Mouse (Mus musculus): ENCODE data around the gene Apopt1. TPM values are rescaled to one million over a fixed set of nuclear protein-coding genes. Genes with fewer than 3 reads are reported as not detected.

Apopt1 gene
- 47.1 and 50.8 TPM in 2 replicates for polyA plus RNA-seq (2014; fragmentation: Nextera tagmentation; extraction: Ambion mirVana)

DNA sequence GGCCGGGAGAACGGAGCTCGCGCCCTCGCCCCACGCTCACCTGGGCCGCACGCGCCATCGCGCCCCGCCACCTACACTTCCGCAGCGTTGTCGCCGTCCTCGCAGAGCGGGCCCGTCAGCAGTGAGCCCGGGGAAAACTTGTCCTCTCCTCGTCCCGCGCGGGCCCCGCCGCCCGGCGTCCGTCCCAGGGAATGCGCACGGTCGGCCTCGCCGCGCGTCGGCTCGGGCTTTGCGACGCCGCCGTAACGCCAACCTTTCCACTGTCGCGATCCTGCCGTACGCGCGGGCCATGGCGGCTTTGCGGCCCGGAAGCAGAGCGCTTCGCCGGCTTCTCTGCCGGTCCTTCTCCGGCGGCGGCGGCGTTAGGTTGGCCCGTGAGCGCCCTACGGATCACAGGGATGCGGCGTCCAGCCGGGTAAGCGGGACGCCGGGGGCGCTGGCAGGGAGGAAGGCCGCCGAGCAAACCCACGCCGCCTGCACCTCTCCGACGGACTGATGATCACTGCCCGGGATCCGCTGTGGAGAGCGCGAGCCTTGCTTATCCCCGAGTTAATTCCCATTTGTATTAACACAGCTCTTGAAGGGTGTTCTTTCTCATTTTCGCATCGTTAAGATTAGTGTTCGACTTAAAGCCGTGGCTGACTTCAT lies at the start of gene Apopt1, which contains the start of gene Bag5:
TSS of gene Apopt1 (plus strand) at position 258 of the 648 bp plus-strand sequence.
TSS of gene Bag5 (minus strand) at position 254 of the 648 bp plus-strand sequence.
- Histone ChIP-seq H3K36me3 (ENCODE audit: control insufficient read depth, insufficient read depth, low read length) (peaks cover 33% of the 10 kb centered on the region), H3K27ac (ENCODE audit: low read depth, low read length) (peak within 1 kb of the TSS; percentile 85), H3K9ac (ENCODE audit: low read length) (peak within 1 kb of the TSS; percentile 91), H3K4me3 (ENCODE audit: low read depth, low read length) (peak within 1 kb of the TSS; percentile 97), H3K27me3 (replicated peaks; ENCODE audit: control insufficient read depth, insufficient read depth, low read length) (no peaks in the 10 kb centered on the region), H3K9me3 (replicated peaks; ENCODE audit: control insufficient read depth, low read length) (no peaks in the 10 kb centered on the region), H3K4me2 (ENCODE audit: low read length) (peak within 1 kb of the TSS; percentile 87), H3K4me1 (ENCODE audit: control insufficient read depth, insufficient read depth, low read length) (peaks cover 12% of the 10 kb centered on the region)
- under 1% methylated on average over 85 of the region's 86 CpGs for WGBS
- DNase-seq (ENCODE audit: low spot score) (peak; percentile 96), ATAC-seq (peak; percentile 97)

DNA sequence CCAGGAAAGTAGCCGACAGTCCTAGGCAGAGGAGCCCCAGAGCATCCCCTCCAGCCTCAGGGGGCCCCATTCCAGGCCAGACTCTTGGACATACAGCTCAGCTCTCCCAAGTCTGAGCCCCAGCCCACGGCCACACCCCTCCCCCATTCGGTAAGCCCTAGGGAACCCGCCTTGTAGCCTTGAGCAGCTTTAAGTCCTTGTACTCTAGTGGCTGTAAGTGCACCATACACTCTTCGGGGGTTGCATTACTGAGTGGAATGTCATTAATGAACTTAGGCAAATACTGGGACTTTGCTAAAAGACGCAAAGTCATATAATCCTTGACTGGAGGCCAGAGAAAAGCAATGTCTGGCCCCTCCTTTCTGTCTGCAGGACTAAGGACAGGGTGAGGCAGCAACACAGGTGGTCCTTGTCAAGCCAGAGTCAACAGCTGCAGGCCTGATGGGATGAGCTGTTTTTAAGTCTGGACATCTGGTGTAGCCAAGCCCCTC lies 48.9 kb upstream of the Apopt1 start:
- H3K36me3 ChIP-seq (ENCODE audit: control insufficient read depth, insufficient read depth, low read length) = peaks cover 34% of the 10 kb centered on the region

DNA sequence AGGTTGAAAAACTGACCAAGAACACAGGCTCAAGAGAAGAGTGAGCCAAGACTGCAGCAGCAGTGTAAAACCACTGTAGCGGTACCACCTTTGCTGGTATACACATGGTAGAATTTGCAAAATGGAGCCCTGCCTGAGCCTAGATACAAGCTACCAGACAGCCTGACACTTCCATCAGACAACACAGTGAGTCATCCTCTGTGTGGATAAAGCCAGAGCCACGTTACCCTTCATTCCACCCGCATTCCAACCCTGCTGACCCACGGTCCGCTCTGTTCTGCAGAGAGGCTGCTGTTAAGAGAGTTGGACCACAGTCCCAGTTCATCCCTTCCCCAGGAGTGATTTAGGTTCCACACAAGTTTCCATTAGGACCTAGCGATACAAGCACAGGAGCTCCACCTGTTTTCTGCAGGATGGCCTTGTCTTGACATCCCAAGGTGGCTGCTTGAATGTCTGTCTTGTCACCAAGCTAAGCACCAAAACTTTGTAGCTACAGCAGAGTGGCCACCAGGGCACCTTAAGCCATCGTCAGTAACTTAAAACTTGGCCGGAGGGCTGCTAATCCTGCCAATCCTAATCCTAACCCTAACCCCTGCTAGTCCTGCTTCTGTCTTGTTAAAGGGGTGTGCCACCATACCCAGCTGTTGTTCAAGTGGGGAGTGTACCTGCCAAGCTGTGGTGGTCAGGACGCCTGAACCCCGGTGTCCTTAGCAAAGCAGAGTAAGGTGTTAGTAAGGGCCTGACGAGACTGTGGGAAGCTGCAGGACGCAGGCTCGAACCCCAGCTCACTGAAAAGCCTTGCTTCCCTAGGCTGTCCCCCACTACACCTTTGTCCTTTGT lies 47.8 kb upstream of the Apopt1 start:
- Histone ChIP-seq H3K4me1 (ENCODE audit: control insufficient read depth, insufficient read depth, low read length) (peaks cover 15% of the 10 kb centered on the region), H3K4me2 (ENCODE audit: low read length) (no peak overlapping the region), H3K4me3 (ENCODE audit: low read depth, low read length) (no peak overlapping the region), H3K36me3 (ENCODE audit: control insufficient read depth, insufficient read depth, low read length) (peaks cover 35% of the 10 kb centered on the region), H3K27ac (ENCODE audit: low read depth, low read length) (no peak overlapping the region), H3K27me3 (replicated peaks; ENCODE audit: control insufficient read depth, insufficient read depth, low read length) (no peaks in the 10 kb centered on the region), H3K9ac (ENCODE audit: low read length) (no peak overlapping the region), H3K9me3 (replicated peaks; ENCODE audit: control insufficient read depth, low read length) (no peaks in the 10 kb centered on the region)
- 85% methylated on average over 13 of the region's 13 CpGs for WGBS
- DNase-seq (ENCODE audit: low spot score) (no peak), ATAC-seq (no peak)

More for the DNA sequence above, 48.9 kb upstream of the Apopt1 start:
- Histone ChIP-seq H3K4me2 (ENCODE audit: low read length) (no peak overlapping the region), H3K9me3 (replicated peaks; ENCODE audit: control insufficient read depth, low read length) (no peaks in the 10 kb centered on the region), H3K4me3 (ENCODE audit: low read depth, low read length) (no peak overlapping the region), H3K4me1 (ENCODE audit: control insufficient read depth, insufficient read depth, low read length) (peaks cover 8% of the 10 kb centered on the region), H3K27me3 (replicated peaks; ENCODE audit: control insufficient read depth, insufficient read depth, low read length) (no peaks in the 10 kb centered on the region), H3K9ac (ENCODE audit: low read length) (no peak overlapping the region), H3K27ac (ENCODE audit: low read depth, low read length) (no peak overlapping the region)
- ATAC-seq (no peak), DNase-seq (ENCODE audit: low spot score) (no peak)
- WGBS = 54% methylated on average over 6 of the region's 6 CpGs

DNA sequence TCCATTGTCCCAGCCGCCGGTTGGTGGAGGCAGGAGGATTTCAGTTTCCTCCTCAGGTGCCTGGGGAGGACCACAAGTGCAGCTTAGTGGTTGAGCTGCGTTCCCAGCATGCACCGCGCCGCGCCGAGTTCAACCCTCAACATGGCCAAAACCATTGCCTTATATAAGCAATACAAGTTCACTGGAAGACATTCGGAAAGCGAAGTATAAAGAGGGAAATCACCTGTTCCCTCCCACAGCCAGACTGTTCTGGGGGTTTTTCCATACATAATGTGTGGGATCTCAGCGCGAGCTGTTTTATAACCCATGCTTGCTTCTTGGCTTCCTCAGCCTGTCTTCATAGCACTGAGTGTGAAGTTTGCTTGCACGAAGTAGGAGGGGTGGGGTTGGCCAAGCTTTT lies 46.7 kb upstream of the Apopt1 start:
- Histone ChIP-seq H3K4me1 (ENCODE audit: control insufficient read depth, insufficient read depth, low read length) (peaks cover 19% of the 10 kb centered on the region), H3K9me3 (replicated peaks; ENCODE audit: control insufficient read depth, low read length) (no peaks in the 10 kb centered on the region), H3K9ac (ENCODE audit: low read length) (no peak overlapping the region), H3K27me3 (replicated peaks; ENCODE audit: control insufficient read depth, insufficient read depth, low read length) (no peaks in the 10 kb centered on the region), H3K4me2 (ENCODE audit: low read length) (no peak overlapping the region), H3K4me3 (ENCODE audit: low read depth, low read length) (no peak overlapping the region), H3K27ac (ENCODE audit: low read depth, low read length) (no peak overlapping the region), H3K36me3 (ENCODE audit: control insufficient read depth, insufficient read depth, low read length) (peaks cover 39% of the 10 kb centered on the region)
- WGBS = 83% methylated on average over 13 of the region's 13 CpGs
- no peak for DNase-seq (ENCODE audit: low spot score)
- no peak for ATAC-seq

DNA sequence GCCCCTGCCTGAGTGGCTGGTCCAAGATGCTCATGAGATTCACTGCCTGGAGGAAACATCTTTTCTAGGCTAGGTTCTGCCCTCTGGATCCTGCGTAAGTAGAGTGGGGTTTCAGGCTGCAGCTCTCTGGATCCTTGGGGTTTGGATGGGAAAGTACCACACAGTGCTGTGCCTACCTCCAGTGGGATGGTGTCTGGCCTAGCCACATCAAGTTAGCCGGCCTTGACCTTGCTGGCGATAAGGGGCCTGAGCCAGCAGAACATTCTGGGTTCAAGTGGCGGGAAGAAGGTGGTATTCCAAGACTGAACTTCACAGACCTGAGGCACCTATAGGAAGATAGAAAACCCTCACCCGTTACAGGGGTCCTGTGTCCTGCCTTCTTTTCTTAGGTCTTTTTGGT lies 45.6 kb upstream of the Apopt1 start:
- WGBS = 89% methylated on average over 5 of the region's 5 CpGs
- H3K27me3 ChIP-seq (replicated peaks; ENCODE audit: control insufficient read depth, insufficient read depth, low read length) = no peaks in the 10 kb centered on the region
- no peak overlapping the region for H3K9ac ChIP-seq (ENCODE audit: low read length)
- H3K4me1 ChIP-seq (ENCODE audit: control insufficient read depth, insufficient read depth, low read length) = peaks cover 19% of the 10 kb centered on the region
- ATAC-seq (no peak), DNase-seq (ENCODE audit: low spot score) (no peak)
- no peak overlapping the region for H3K27ac ChIP-seq (ENCODE audit: low read depth, low read length)
- no peak overlapping the region for H3K4me3 ChIP-seq (ENCODE audit: low read depth, low read length)
- H3K36me3 ChIP-seq (ENCODE audit: control insufficient read depth, insufficient read depth, low read length) = peaks cover 39% of the 10 kb centered on the region
- H3K4me2 ChIP-seq (ENCODE audit: low read length) = no peak overlapping the region
- no peaks in the 10 kb centered on the region for H3K9me3 ChIP-seq (replicated peaks; ENCODE audit: control insufficient read depth, low read length)

DNA sequence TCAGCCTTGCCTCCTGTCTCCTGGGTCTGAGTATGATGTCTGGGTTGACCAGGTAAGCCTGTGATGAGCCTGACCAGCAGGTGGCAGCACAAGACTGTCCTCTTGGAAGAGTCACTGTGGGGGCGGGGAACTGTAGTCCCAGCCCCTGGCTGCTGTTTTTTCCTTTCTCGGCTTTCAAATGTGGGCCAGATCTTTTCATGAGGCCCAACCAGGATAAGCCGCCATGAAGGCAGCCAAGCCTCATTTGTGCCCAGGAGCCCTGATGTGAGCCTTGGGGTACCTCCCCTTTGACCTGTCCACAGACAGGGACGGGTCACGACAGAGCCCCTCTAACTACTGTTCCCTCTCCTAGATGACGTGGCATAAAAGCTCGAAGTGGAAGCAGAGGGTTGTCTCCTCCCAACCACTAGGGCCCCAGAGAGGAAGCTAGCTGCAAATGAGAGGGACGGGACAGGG lies 44.6 kb upstream of the Apopt1 start:
- Histone ChIP-seq H3K9me3 (replicated peaks; ENCODE audit: control insufficient read depth, low read length) (no peaks in the 10 kb centered on the region), H3K27ac (ENCODE audit: low read depth, low read length) (peak overlapping the region; percentile 78), H3K9ac (ENCODE audit: low read length) (peak overlapping the region; percentile 95), H3K4me3 (ENCODE audit: low read depth, low read length) (peak overlapping the region; percentile 93), H3K27me3 (replicated peaks; ENCODE audit: control insufficient read depth, insufficient read depth, low read length) (no peaks in the 10 kb centered on the region), H3K4me1 (ENCODE audit: control insufficient read depth, insufficient read depth, low read length) (peaks cover 26% of the 10 kb centered on the region), H3K36me3 (ENCODE audit: control insufficient read depth, insufficient read depth, low read length) (peaks cover 39% of the 10 kb centered on the region), H3K4me2 (ENCODE audit: low read length) (peak overlapping the region; percentile 95)
- DNase-seq (ENCODE audit: low spot score) = peak; percentile 97
- ATAC-seq = peak; percentile 52
- 2% methylated on average over 8 of the region's 8 CpGs for WGBS

DNA sequence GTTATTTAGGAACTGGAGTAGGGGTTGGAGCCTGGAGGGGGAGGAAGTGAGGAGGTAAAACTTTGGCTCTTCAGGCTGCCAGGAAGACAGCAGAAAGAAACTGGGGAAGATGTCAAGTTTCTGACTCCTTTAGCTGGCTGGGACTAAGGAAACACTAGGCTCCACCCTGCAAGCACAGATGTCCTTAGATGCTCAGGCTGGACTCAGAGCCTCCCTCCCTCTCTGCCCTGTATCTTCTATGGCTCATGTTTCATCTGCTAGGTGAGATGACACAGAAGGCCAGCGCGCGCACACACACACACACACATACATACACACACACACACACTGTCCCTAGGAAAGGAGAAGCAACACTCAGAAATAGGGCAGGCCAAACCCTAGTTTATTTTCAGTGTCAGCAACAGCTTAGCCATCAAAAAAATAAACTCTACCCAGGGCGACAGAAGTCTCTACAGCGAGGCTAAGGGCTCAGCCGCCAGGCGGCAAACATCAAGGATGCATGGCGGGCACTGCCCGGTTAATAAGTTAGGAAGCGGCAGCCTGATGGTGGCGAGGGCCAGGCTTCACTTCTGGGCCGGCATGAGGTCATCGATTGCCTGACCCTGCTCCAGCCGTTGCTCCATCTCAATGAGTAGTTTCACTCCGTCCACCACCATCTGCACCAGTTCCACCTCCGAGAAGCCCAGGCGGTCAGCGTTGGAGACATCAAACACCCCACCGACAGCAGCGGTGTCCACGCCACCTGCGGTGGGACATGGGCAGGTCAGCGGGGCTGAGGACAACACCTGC lies 43.9 kb upstream of the Apopt1 start:
- peak overlapping the region; percentile 78 for H3K27ac ChIP-seq (ENCODE audit: low read depth, low read length)
- H3K36me3 ChIP-seq (ENCODE audit: control insufficient read depth, insufficient read depth, low read length) = peaks cover 39% of the 10 kb centered on the region
- H3K27me3 ChIP-seq (replicated peaks; ENCODE audit: control insufficient read depth, insufficient read depth, low read length) = no peaks in the 10 kb centered on the region
- DNase-seq (ENCODE audit: low spot score) = no peak
- no peaks in the 10 kb centered on the region for H3K9me3 ChIP-seq (replicated peaks; ENCODE audit: control insufficient read depth, low read length)
- no peak for ATAC-seq
- WGBS = 59% methylated on average over 23 of the region's 23 CpGs
- H3K4me1 ChIP-seq (ENCODE audit: control insufficient read depth, insufficient read depth, low read length) = peaks cover 26% of the 10 kb centered on the region
- peak overlapping the region; percentile 95 for H3K4me2 ChIP-seq (ENCODE audit: low read length)
- H3K4me3 ChIP-seq (ENCODE audit: low read depth, low read length) = peak overlapping the region; percentile 93
- H3K9ac ChIP-seq (ENCODE audit: low read length) = peak overlapping the region; percentile 95

DNA sequence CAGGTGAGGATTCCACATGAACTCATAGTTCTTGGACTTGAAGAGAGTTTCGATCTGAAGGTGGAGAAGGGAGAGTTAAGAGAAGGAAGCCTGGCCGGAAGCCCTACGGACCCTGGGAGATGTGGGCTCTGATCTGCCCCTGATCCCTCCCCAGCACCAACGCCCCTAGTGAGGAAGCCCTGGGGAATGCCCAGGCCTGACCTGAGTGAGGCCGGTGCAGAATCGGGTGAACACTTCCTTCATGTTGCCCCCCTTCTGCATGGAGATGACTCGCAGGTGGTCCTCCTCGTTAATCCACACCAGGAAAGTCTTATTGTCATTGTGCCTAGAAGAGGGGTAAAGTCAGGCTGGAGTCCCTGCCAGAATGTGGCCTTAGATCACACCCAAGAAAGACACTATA lies 43.1 kb upstream of the Apopt1 start:
- Histone ChIP-seq H3K9ac (ENCODE audit: low read length) (peak overlapping the region; percentile 95), H3K9me3 (replicated peaks; ENCODE audit: control insufficient read depth, low read length) (no peaks in the 10 kb centered on the region), H3K4me2 (ENCODE audit: low read length) (peak overlapping the region; percentile 95), H3K4me1 (ENCODE audit: control insufficient read depth, insufficient read depth, low read length) (peaks cover 26% of the 10 kb centered on the region), H3K27ac (ENCODE audit: low read depth, low read length) (0 out of 2 replicates have a peak overlapping the region, but pooled peaks have one; percentile 87), H3K36me3 (ENCODE audit: control insufficient read depth, insufficient read depth, low read length) (peaks cover 38% of the 10 kb centered on the region), H3K4me3 (ENCODE audit: low read depth, low read length) (peak overlapping the region; percentile 93), H3K27me3 (replicated peaks; ENCODE audit: control insufficient read depth, insufficient read depth, low read length) (no peaks in the 10 kb centered on the region)
- ATAC-seq (no peak), DNase-seq (ENCODE audit: low spot score) (no peak)
- WGBS = 39% methylated on average over 8 of the region's 8 CpGs

Data from forebrain, embryonic 14.5 days (tissue).